Mouse (Mus musculus) CD4-positive, CD25-positive, alpha-beta regulatory T cell, adult 9 weeks (primary cell): ENCODE results near the gene Olfr1387. TPM values are rescaled to one million over a fixed set of nuclear protein-coding genes. Genes with fewer than 3 reads are reported as not detected.

ENCODE experiments used
- polyA plus RNA-seq: library from polyadenylated mRNA; unstranded; fragments of 100-300 nt; shearing (Covaris generic); gene quantifications from one replicate; pipeline ENCODE4 v1.2.1, GENCODE M21; 2017

The Olfr1387 gene
- polyA plus RNA-seq, result not detected

DNA sequence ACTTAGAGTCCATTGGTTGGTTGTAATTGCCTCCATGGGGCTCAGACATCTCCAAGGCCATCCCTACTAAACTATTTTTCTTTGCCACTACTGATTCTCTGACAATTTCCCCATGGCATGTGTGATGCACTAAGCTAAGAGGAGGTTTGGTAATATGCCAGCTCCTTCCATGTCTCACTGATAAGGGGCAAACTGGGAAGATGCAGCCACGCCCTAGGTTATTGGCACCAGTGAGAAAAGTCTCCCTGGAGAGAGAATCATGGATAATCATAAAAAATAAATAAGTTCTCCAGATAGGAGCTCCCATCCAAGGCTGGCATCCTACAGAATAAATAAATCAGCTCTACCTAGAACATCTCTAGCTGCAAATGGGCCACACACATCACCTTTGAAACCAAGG lies at the start of gene Olfr1387:
Olfr1387 (plus strand) TSS at position 301 of the 400 bp plus-strand sequence.

DNA sequence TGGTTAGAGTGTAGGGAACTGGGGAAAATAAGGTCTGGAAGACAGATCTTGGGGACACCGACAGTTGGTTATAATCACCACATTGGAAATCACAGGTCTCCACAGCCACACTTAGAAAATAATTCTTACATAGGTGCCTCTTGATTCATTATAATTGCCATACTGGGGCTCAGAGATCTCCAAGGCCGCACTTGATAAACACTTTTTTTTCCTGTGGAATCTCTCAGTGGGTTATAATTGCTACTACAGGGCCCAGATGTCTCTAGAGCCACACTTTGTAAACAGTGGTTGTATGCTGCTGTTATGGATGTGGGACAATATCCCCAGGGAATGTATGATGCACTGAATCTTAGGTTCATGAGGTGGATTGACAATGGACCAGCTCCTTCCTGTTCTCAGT lies 32.4 kb upstream of the Olfr1387 start, which contains the start of gene Olfr1389:
Olfr1389 (plus strand) TSS at position 301 of the 400 bp plus-strand sequence.

DNA sequence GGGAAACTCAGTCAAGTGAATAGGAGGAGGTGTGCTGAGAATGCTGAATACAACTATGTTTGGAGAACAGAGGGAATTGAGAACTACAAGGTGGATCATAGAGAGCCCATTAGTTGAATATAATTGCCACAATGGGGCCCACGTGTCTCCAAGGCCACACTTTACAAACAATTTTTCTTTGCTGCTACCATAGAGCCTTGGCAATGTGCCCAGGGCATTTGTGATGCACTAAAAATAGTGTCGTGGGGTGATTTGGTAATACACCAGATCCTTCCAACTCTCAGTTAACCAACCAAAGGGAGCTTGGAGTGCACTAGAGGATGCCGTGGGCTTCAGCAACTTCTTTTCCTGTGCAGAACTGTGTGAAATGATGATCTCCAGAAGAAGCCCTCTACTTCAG lies 18.7 kb upstream of the Olfr1387 start, which contains the start of gene Olfr1388:
Olfr1388 (plus strand) TSS at position 214 of the 400 bp plus-strand sequence.

GRCm38 (mm10) chr11:49464746-49465145 lies 9.6 kb downstream of the Olfr1387 start, which contains the start of gene Olfr1386:
TSS of gene Olfr1386 (plus strand) at chr11:49465046.

DNA sequence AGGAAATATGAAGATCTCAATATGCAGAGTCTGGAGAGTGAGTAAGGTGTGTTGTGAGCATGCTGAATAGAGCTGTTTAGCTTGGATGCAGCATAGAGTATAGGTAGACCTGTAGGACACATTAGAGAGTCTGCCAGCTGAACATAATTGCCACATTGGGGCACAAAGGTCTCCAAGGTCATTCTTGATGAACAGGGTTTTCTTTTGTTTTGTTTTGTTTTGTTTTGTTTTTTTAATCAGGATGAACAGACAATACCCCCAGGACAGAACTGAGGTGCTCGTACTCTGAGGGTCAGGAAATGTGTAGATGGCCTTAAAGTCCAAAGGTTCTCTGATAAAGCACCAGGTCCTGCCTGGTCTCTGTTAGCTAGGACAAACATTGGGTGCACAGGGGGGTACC lies 33.6 kb downstream of the Olfr1387 start, which contains the start of gene Olfr1385:
Olfr1385 (plus strand) TSS at position 301 of the 400 bp plus-strand sequence.

Other genes starting within 250 kb of the Olfr1387 start
- 117 TPM for gene Mgat1, start 211.2 kb upstream of the Olfr1387 start, polyA plus RNA-seq
- not detected for gene Olfr1393, start 177.0 kb upstream of the Olfr1387 start, polyA plus RNA-seq
- gene Olfr1392, start 170.1 kb upstream of the Olfr1387 start, polyA plus RNA-seq, result not detected
- gene Olfr10, start 150.6 kb upstream of the Olfr1387 start, polyA plus RNA-seq, result not detected
- not detected for gene Olfr1391, start 132.6 kb upstream of the Olfr1387 start, polyA plus RNA-seq
- not detected for gene Olfr1390, start 120.2 kb upstream of the Olfr1387 start, polyA plus RNA-seq
- not detected for gene Olfr1389, start 32.3 kb upstream of the Olfr1387 start, polyA plus RNA-seq
- not detected for gene Olfr1388, start 18.7 kb upstream of the Olfr1387 start, polyA plus RNA-seq
- gene Olfr1386, start 9.7 kb downstream of the Olfr1387 start, polyA plus RNA-seq, result not detected
- gene Olfr1385, start 33.7 kb downstream of the Olfr1387 start, polyA plus RNA-seq, result not detected
- gene Olfr1384, start 51.4 kb downstream of the Olfr1387 start, polyA plus RNA-seq, result not detected
- gene Olfr1383, start 64.3 kb downstream of the Olfr1387 start, polyA plus RNA-seq, result not detected
- gene Olfr1382, start 72.9 kb downstream of the Olfr1387 start, polyA plus RNA-seq, result not detected
- gene Olfr1381, start 88.1 kb downstream of the Olfr1387 start, polyA plus RNA-seq, result not detected
- gene Olfr1380, start 101.5 kb downstream of the Olfr1387 start, polyA plus RNA-seq, result not detected
- not detected for gene Flt4, start 153.9 kb downstream of the Olfr1387 start, polyA plus RNA-seq
- not detected for gene Scgb3a1, start 208.3 kb downstream of the Olfr1387 start, polyA plus RNA-seq